Mouse (Mus musculus): ENCODE measurements at regions not wholly inside any gene's neighbourhood (a gene's known extent, or its start where the extent isn't known, plus 50 kb on each side); places are given as distances from the start of the nearest gene placed in this dataset.

- TF ChIP-seq POLR2A (IDR thresholded peaks at IDR 0.05; ENCODE audit: control insufficient read depth, low read depth, low read length) (no peak), CTCF (IDR thresholded peaks at IDR 0.05; ENCODE audit: control insufficient read depth, insufficient read depth, insufficient replicate concordance, low read depth, low read length) (no peak)
Measured at GRCm38 (mm10) chr2:79540384-79540783, 83.8 kb upstream of the Cerkl start.

Measured in testis, adult 2 months (tissue).